Mouse (Mus musculus) liver, embryonic 14.5 days (tissue): ENCODE results near the gene Olfr549. TPM values are rescaled to one million over a fixed set of nuclear protein-coding genes. Genes with fewer than 3 reads are reported as not detected.

ENCODE experiments used
- ATAC-seq: fragments of 200-750 bp; cut with Nextera tagmentation; 2 replicates; pipeline ENCODE4 v1.8.0; 2017; ENCODE audit warnings: moderate number of reproducible peaks, mild to moderate bottlenecking, moderate library complexity; ENCODE audit not compliant: insufficient read depth
- DNase-seq, 3 experiments: peaks; one replicate each; pipeline ENCODE4 v3.0.0-alpha.2; 2012 to 2013; ENCODE audit warnings: low read depth in 3 of 3, low spot score in 3 of 3
- H3K27ac ChIP-seq: fragments of 300-500 bp; sonication (generic); 2 replicates; pipeline ENCODE4 v1.5.1; 2014; ENCODE audit warnings: moderate library complexity, mild to moderate bottlenecking, control low read depth, inconsistent platforms
- H3K27me3 ChIP-seq: fragments of 300-500 bp; sonication (generic); 2 replicates; pipeline ENCODE4 v1.6.1; 2014; ENCODE audit warnings: mild to moderate bottlenecking, low read length, moderate library complexity; ENCODE audit not compliant: control insufficient read depth, insufficient read depth
- H3K36me3 ChIP-seq: fragments of 300-500 bp; sonication (generic); replicated peaks from 2 replicates; pipeline ENCODE4 v1.6.1; 2014; ENCODE audit warnings: low read depth; ENCODE audit not compliant: control insufficient read depth, insufficient read depth
- H3K4me1 ChIP-seq, 2 experiments: fragments of 200-500 bp in 1 of 2; fragments of 300-500 bp in 1 of 2; sonication (generic) in 1 of 2; replicated peaks; 2 replicates each; pipeline ENCODE4 v1.6.1; 2012 to 2014; ENCODE audit warnings: antibody characterized with exemption in 1 of 2, inconsistent platforms in 1 of 2, low read length in 1 of 2; ENCODE audit not compliant: control insufficient read depth in 2 of 2, insufficient read depth in 2 of 2
- H3K4me2 ChIP-seq: fragments of 300-500 bp; sonication (generic); 2 replicates; pipeline ENCODE4 v1.6.1; 2014; ENCODE audit warnings: low read depth, mild to moderate bottlenecking, control low read depth, moderate library complexity
- H3K4me3 ChIP-seq, 2 experiments: fragments of 200-500 bp in 1 of 2; fragments of 300-500 bp in 1 of 2; sonication (generic) in 1 of 2; 2 replicates each; pipeline ENCODE4 v1.5.1; 2012 to 2014; ENCODE audit warnings: low read depth in 2 of 2, low read length in 2 of 2, mild to moderate bottlenecking in 2 of 2, control low read depth in 1 of 2, inconsistent platforms in 1 of 2, moderate library complexity in 1 of 2; ENCODE audit not compliant: insufficient read depth in 1 of 2
- H3K9ac ChIP-seq: fragments of 300-500 bp; sonication (generic); replicated peaks from 2 replicates; pipeline ENCODE4 v1.6.1; 2014; ENCODE audit warnings: mild to moderate bottlenecking, control low read depth, moderate library complexity
- H3K9me3 ChIP-seq: fragments of 300-500 bp; sonication (generic); 2 replicates; pipeline ENCODE4 v1.6.1; 2016; ENCODE audit warnings: low read length, mixed read lengths; ENCODE audit not compliant: control insufficient read depth
- CTCF ChIP-seq: IDR thresholded peaks from 2 replicates; pipeline ENCODE4 v1.5.1; 2016; ENCODE audit warnings: antibody characterized with exemption, low read depth, control low read depth
- EP300 ChIP-seq: IDR thresholded peaks from 2 replicates; pipeline ENCODE4 v1.6.1; 2016; ENCODE audit warnings: antibody characterized with exemption, low read depth
- WGBS: fragments of 180-500 bp; shearing (Covaris S2); extraction: QIAGEN DNeasy Blood & Tissue Kit; methylation state at CpG from one replicate; pipeline ENCODE4 v1.1.7; 2014; ENCODE audit not compliant: insufficient replicate concordance; 5-methylcytosine and 5-hydroxymethylcytosine counted together
- polyA plus RNA-seq, 2 experiments: library from polyadenylated mRNA; depleted of rRNA in 1 of 2; stranded (reverse) in 1 of 2; unstranded in 1 of 2; fragments of >200 nt; fragmentation: Nextera tagmentation in 1 of 2; extraction: Ambion mirVana in 1 of 2; gene quantifications; 2 replicates each; pipeline versions ENCODE4 v1.2.1 to v1.2.3; 2012 to 2014

Gene Olfr549
- polyA plus RNA-seq, 2 experiments: not detected

DNA sequence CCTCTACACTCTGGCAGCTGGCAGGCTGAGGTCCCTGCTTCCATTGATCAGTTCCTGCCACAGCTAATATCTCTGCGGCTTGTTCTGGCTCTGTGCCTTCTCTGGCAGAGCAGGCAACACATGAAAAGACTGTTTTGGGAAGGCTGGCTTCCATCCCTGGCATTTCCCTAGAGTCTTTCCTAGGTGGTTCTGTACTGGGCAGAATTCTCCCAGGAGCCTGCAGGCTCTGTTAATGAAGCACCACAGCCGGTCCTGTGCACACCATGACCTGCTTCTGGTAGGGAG is 32.7 kb upstream of the Olfr549 start:
- Histone ChIP-seq H3K27me3 (no peaks in the 10 kb centered on the region; the same call in 1 of the 2 replicates), H3K36me3 (no peaks in the 10 kb centered on the region), H3K9ac (no peak overlapping the region), H3K4me1 (peaks cover 0 to 4% of the 10 kb centered on the region in 2 experiments; a peak in 1 of 4 replicates), H3K4me2 (no peak overlapping the region), H3K4me3 (no peak overlapping the region), H3K27ac (no peak overlapping the region), H3K9me3 (no peaks in the 10 kb centered on the region)
- TF ChIP-seq EP300 (no peak), CTCF (no peak)
- DNase-seq (no peak), ATAC-seq (no peak)
- 63% methylated on average over 2 of the region's 2 CpGs for WGBS

DNA sequence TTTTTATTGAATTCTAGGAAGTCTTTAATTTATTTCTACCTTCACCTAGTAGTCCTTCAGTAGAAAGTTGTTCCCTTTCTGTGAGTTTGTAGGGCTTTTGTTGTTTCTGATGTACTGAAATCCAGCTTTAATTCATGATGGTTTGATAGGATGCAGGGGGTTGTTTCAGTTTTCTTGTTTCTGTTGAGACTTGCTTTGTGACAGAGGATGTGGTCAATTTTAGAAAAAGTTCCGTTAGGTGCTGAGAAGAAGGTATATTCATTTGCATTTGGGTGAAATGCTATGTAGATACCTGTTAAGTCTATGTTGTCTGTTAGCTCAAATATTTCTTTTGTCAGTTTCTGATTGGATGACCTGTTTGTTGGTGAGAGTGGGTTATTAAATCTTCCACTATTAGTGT is 20.6 kb upstream of the Olfr549 start:
- H3K4me1 ChIP-seq: no peaks in the 10 kb centered on the region
- no peaks in the 10 kb centered on the region for H3K9me3 ChIP-seq
- WGBS: 53% methylated on average over 1 of the region's 1 CpGs

DNA sequence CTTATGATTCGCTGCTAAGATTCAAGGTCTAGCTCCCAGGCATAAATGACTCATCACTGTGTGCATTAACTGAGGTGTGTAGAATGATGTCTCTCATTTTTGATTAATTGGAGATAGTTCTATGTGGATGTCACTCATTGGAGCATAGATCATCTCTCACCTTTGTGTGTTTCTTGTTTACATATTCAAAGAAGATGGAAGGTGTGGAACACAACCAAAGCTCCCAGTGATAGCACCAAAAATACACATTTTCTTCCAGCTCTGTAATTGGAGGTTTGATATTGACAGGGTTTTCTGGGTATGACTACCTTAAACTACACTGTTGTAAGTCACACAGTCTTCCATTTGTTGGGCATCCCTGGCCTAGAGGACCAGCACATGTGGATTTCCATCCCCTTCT is 15.2 kb upstream of the Olfr549 start, which contains the start of gene Olfr547:
TSS of gene Olfr547 (plus strand) at position 301 of the 400 bp plus-strand sequence.
- no peak for DNase-seq
- H3K4me3 ChIP-seq: no peak within 1 kb of the TSS
- H3K27me3 ChIP-seq: no peaks in the 10 kb centered on the region
- H3K9ac ChIP-seq: no peak within 1 kb of the TSS
- H3K4me1 ChIP-seq: no peaks in the 10 kb centered on the region
- H3K27ac ChIP-seq: no peak within 1 kb of the TSS
- H3K36me3 ChIP-seq: no peaks in the 10 kb centered on the region
- no peak within 1 kb of the TSS for H3K4me2 ChIP-seq
- 38% methylated on average over 1 of the region's 1 CpGs for WGBS
- TF ChIP-seq EP300 (no peak), CTCF (no peak)
- no peak for ATAC-seq
- no peaks in the 10 kb centered on the region for H3K9me3 ChIP-seq

More for the DNA sequence above, 20.6 kb upstream of the Olfr549 start:
- H3K9ac ChIP-seq: no peak overlapping the region
- no peak overlapping the region for H3K27ac ChIP-seq
- ATAC-seq (no peak), DNase-seq (no peak)
- no peak overlapping the region for H3K4me2 ChIP-seq
- TF ChIP-seq EP300: no peak
- TF ChIP-seq CTCF: no peak
- no peaks in the 10 kb centered on the region for H3K27me3 ChIP-seq
- H3K4me3 ChIP-seq: no peak overlapping the region
- H3K36me3 ChIP-seq: no peaks in the 10 kb centered on the region

DNA sequence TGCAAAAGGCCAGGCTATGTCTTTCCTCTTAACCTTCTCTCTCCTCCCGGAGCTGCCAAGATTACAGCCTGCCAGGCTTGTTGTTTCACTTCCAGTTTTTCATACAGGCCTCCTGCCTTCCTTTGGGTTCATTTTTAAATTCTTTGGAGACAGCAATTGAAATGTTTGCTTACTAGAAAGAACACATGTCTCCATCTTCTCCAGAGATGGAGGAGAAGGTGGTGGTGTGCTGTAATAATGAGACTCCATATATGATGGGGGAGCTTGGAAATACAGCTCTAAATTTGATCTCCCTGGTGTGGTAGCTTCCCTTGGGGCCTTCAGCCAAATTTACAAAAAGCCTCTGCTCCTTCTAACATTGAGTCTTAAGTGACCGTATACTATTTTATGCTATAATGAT is 9.1 kb upstream of the Olfr549 start, which contains the start of gene Olfr548-ps1:
TSS of gene Olfr548-ps1 (plus strand) at position 301 of the 400 bp plus-strand sequence.
- Histone ChIP-seq H3K9ac (no peak within 1 kb of the TSS), H3K36me3 (no peaks in the 10 kb centered on the region), H3K9me3 (no peaks in the 10 kb centered on the region), H3K4me2 (no peak within 1 kb of the TSS), H3K4me3 (no peak within 1 kb of the TSS), H3K4me1 (no peaks in the 10 kb centered on the region), H3K27me3 (no peaks in the 10 kb centered on the region), H3K27ac (no peak within 1 kb of the TSS)
- WGBS: 48% methylated on average over 2 of the region's 2 CpGs
- no peak for TF ChIP-seq CTCF
- no peak for TF ChIP-seq EP300
- DNase-seq: no peak
- no peak for ATAC-seq

DNA sequence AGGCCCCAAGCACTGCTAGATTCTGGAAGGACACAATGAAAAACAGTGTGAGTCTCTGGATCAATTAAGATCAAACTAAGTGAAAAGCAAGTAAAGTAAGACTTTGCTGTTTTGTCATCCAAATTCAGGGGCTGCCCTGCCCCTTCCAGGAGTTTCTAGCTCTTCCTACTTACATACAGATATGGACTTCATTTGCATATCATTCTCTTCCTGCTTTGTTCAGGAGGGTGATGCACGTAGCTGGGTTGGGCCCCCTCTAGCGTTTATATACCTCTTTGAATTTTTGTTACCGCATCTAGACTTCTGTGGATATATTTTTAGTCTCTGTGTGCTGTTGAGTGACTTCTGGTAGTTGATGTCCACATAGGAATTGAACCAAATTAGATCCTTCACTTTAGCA is 8.4 kb upstream of the Olfr549 start:
- no peak overlapping the region for H3K4me3 ChIP-seq
- WGBS: 31% methylated on average over 3 of the region's 3 CpGs
- ATAC-seq (no peak), DNase-seq (no peak)
- H3K27ac ChIP-seq: no peak overlapping the region
- H3K4me1 ChIP-seq: no peaks in the 10 kb centered on the region
- TF ChIP-seq EP300 (no peak), CTCF (no peak)
- H3K27me3 ChIP-seq: no peaks in the 10 kb centered on the region
- H3K4me2 ChIP-seq: no peak overlapping the region
- no peaks in the 10 kb centered on the region for H3K36me3 ChIP-seq
- H3K9me3 ChIP-seq: no peaks in the 10 kb centered on the region
- H3K9ac ChIP-seq: no peak overlapping the region
